Mouse (Mus musculus) small intestine, adult 2 months (tissue): Measurements from ENCODE around the gene Enpep. TPM values are rescaled to one million over a fixed set of nuclear protein-coding genes. Genes with fewer than 3 reads are reported as not detected.
A peak's percentile ranks its signal among the peaks of the same experiment; 100 is the strongest.

Experiments
- H3K27ac ChIP-seq: fragments of 200-500 bp; 2 replicates; pipeline ENCODE4 v1.5.1; 2012; ENCODE audit warnings: low read depth, low read length, control low read depth, inconsistent platforms; ENCODE audit not compliant: insufficient read depth
- H3K27me3 ChIP-seq: fragments of 200-500 bp; 2 replicates; pipeline ENCODE4 v1.6.1; 2012; ENCODE audit warnings: mild to moderate bottlenecking, moderate library complexity, low read length, inconsistent platforms; ENCODE audit not compliant: control insufficient read depth, insufficient read depth
- H3K36me3 ChIP-seq: fragments of 200-500 bp; 2 replicates; pipeline ENCODE4 v1.6.1; 2012; ENCODE audit warnings: mild to moderate bottlenecking, low read length, control low read depth, inconsistent platforms; ENCODE audit not compliant: control insufficient read depth, insufficient read depth
- H3K4me1 ChIP-seq: fragments of 200-500 bp; 2 replicates; pipeline ENCODE4 v1.6.1; 2012; ENCODE audit warnings: low read length, inconsistent platforms, mixed read lengths; ENCODE audit not compliant: control insufficient read depth, insufficient read depth, insufficient read length
- H3K4me3 ChIP-seq: fragments of 200-500 bp; 2 replicates; pipeline ENCODE4 v1.5.1; 2012; ENCODE audit warnings: low read depth, mild to moderate bottlenecking, control low read depth, inconsistent platforms, low read length, moderate library complexity
- CTCF ChIP-seq: fragments of 200-500 bp; IDR thresholded peaks from 2 replicates; pipeline ENCODE4 v1.5.1; 2012; ENCODE audit warnings: low read depth, mild to moderate bottlenecking, control low read depth, inconsistent platforms, low read length, moderate library complexity, mixed read lengths; ENCODE audit not compliant: insufficient replicate concordance, insufficient read length; ENCODE audit errors: extremely low read depth
- POLR2A ChIP-seq: fragments of 200-500 bp; IDR thresholded peaks from 2 replicates; pipeline ENCODE4 v1.6.1; 2012; ENCODE audit warnings: low read depth, mild to moderate bottlenecking, control low read depth, inconsistent platforms, low read length, moderate library complexity
- WGBS: fragments of 180-500 bp; shearing (Covaris S2); methylation state at CpG from one replicate; pipeline ENCODE4 v1.1.7; 2018; 5-methylcytosine and 5-hydroxymethylcytosine counted together
- polyA plus RNA-seq: library from polyadenylated mRNA; depleted of rRNA; stranded (reverse); fragments of >200 nt; gene quantifications from 2 replicates; pipeline ENCODE4 v1.2.3, GENCODE M21; 2012

The Enpep gene
- polyA plus RNA-seq, 1 experiment = 59.7 TPM

DNA sequence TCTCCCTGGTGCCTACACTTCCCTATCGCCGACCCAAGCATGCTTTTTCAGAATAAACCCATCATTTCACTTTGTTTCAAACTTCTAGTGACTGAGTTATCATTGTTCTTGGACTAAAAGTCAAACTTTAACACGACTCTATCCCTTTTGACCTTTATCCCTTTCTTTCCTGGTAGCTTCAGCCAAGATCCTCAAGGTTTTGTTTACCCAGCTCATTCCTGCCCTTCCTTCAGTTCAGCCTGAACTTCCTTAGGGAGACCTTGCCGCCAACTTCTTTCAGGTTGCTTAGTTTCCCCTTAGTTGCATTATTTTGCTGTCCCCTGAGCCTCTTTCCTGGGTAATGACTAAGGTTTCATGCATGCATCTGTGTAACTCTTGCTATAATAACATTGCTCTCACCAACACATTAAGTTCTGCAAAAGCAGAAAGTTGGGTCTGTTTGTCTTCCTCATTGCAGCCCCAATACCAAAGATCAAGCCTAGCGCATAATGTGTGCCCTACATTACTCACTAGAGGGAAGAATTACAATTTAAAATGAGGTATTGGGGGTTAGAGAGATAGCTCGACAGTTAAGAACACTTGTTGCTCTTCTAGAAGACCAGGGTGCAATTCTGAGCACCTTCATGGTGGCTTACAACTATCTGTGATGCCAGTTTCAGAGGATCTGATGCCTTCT, 59.2 kb downstream of the Enpep start:
- TF ChIP-seq POLR2A = no peak
- TF ChIP-seq CTCF = no peak
- peaks cover 51% of the 10 kb centered on the region for H3K36me3 ChIP-seq
- WGBS = 27% methylated on average over 6 of the region's 6 CpGs
- no peak overlapping the region for H3K4me3 ChIP-seq
- H3K27ac ChIP-seq = peak overlapping the region; percentile 62
- H3K27me3 ChIP-seq = no peaks in the 10 kb centered on the region
- peaks cover 6% of the 10 kb centered on the region; the same call in 1 of the 2 replicates for H3K4me1 ChIP-seq

DNA sequence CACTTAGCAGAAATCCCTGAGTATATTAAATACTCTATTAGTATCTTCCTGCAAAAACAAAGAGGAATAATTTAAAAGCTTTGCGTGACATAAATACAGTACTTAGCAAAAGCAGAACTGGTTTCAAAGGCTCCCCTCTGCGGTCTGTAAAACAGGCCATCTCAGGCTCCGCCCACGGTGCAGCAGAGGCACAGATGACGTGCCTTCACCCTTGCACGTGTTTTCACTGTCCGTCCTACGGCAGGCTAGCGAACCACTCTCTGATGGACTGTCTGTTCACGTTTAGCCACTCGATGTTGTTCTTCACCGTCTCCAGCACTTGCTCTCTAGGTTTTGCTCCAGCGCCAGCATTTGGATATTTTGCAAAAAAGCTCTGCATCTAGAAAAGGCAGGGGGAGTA, 62.5 kb downstream of the Enpep start:
- Histone ChIP-seq H3K4me1 (peaks cover 6% of the 10 kb centered on the region; the same call in 1 of the 2 replicates), H3K4me3 (no peak overlapping the region), H3K27me3 (no peaks in the 10 kb centered on the region), H3K27ac (no peak overlapping the region), H3K36me3 (peaks cover 48% of the 10 kb centered on the region)
- WGBS = 63% methylated on average over 13 of the region's 13 CpGs
- TF ChIP-seq CTCF (no peak), POLR2A (no peak)

DNA sequence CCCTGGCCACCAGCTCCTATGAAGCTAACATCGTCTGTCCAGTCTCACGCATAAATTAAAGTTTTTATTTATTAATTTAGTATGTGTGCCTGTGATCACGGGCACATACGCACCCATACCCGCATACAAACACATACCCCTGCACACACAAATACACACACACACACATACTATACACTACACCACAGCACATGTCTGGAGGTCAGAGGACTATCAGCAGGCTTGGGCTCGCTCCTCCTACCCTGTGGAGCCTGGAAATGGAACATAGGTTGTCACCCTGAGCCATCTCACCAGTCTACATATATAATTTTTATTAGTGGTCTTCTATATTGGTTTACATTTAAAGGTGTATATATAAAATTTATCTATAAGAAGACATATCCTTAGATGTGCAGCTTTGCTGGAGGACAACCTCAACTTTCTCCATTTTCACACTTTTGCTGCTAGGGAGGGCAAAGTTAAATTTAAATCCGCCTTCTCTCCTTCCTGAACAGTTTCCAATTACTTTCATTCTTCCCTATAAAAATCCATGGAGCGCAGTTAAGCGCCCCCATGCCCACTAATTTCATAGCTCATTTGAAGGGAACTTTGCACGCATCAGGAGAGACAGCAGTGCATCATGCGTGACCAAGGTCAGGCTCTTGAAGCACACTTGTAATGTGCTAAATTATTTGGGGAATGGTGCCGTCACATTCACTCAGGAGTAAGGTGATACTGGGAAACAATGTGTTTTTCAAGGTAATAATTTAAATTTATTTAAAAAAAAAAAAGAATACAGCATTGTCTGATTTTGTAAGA, 63.4 kb downstream of the Enpep start:
- WGBS = 98% methylated on average over 12 of the region's 12 CpGs
- no peak overlapping the region for H3K27ac ChIP-seq
- TF ChIP-seq CTCF (no peak), POLR2A (no peak)
- peaks cover 6% of the 10 kb centered on the region; the same call in 1 of the 2 replicates for H3K4me1 ChIP-seq
- peaks cover 44% of the 10 kb centered on the region for H3K36me3 ChIP-seq
- no peak overlapping the region for H3K4me3 ChIP-seq
- H3K27me3 ChIP-seq = no peaks in the 10 kb centered on the region

DNA sequence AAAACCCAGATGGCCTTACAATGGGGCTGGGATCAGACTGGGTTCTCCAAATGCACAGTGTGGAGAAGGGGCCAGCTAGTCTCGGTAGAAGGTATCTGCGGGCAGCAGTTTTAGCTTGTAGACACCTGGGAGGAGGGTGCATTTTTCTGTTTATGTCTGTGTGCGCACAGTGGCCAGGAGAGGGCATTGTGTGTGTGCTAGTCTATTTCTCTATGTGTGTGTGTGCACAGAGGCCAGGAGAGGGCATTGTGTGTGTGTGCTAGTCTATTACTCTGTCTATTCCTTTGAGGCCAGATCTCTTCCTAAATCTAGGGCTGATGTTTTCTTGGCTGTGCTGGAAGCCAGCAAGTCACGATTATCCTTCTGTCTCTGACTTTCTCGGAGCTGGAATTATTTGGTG, 74.0 kb downstream of the Enpep start:
- WGBS = 80% methylated on average over 5 of the region's 5 CpGs
- no peak for TF ChIP-seq POLR2A
- TF ChIP-seq CTCF = peak; percentile 23; the same call in 1 of the 2 replicates
- Histone ChIP-seq H3K36me3 (0 out of 2 replicates have a peak, but pooled peaks cover 2% of the 10 kb centered on the region), H3K27ac (no peak overlapping the region), H3K27me3 (no peaks in the 10 kb centered on the region), H3K4me1 (no peaks in the 10 kb centered on the region), H3K4me3 (no peak overlapping the region)

DNA sequence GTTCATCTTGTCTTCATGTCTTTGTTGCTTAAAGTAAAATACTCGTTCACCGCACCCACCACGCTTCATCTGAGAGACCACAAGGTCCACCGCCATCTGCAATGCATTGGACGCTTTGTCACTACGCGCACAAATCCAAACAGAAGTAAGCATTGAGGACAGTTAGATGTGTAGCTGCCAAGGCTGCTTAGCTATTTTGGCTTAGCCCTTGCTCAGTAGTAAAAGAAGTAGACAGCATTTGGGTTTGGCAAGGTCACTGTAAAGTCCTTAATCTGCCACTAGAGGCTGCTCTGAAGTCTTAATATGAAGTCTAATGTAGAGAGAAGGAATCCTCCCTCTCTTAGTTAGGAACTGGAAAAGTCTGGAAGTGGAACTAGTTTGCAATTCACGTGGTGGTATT, 75.8 kb downstream of the Enpep start:
- no peak overlapping the region for H3K27ac ChIP-seq
- no peaks in the 10 kb centered on the region for H3K36me3 ChIP-seq
- WGBS = 58% methylated on average over 8 of the region's 8 CpGs
- no peak for TF ChIP-seq POLR2A
- TF ChIP-seq CTCF = no peak
- no peaks in the 10 kb centered on the region for H3K4me1 ChIP-seq
- H3K27me3 ChIP-seq = no peaks in the 10 kb centered on the region
- H3K4me3 ChIP-seq = no peak overlapping the region

DNA sequence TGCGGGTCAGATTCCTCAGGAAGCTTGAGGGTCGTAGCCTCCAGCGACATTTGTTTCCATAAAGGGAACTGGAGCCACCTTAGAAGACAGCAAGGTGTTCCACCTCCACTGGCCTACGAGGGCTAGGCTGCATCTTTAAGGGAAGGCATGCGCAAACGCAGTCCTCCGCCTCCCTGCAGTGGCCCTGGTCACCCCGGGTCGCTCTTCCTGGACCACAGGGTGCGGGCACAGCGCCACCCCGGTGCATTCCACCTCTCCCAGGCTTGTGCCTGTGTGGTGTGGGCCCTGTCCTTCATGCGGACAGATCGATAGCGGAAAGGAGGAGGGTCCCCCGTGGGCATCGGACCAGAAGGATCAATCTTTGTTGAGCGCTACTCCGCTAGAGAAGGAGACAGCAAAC, 76.2 kb downstream of the Enpep start:
- no peak for TF ChIP-seq CTCF
- no peak for TF ChIP-seq POLR2A
- H3K27me3 ChIP-seq = no peaks in the 10 kb centered on the region
- no peak overlapping the region for H3K27ac ChIP-seq
- H3K4me1 ChIP-seq = no peaks in the 10 kb centered on the region
- H3K36me3 ChIP-seq = no peaks in the 10 kb centered on the region
- whole genome bisulfite sequencing = 49% methylated on average over 19 of the region's 19 CpGs
- H3K4me3 ChIP-seq = peak overlapping the region; percentile 29

DNA sequence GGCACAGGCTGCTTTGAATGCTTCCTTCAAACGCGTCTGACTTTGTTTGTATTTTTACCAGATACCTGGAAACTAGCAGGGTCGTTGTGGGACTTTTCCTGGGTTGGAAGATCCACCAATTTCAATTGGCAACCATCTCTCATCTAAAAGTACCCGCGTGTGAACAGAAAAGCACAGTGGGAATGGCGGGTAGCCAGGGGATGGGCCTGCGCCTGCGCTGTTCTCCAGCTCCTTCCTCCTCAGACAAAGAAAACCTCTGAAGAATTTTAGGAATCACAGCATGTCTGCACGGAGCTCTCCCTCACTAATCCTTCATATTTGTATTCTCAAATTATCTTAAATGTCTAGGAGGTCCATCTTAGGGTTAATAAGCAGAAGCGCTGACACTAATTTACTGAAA, 78.3 kb downstream of the Enpep start:
- no peaks in the 10 kb centered on the region for H3K36me3 ChIP-seq
- no peak overlapping the region for H3K4me3 ChIP-seq
- no peaks in the 10 kb centered on the region for H3K4me1 ChIP-seq
- no peak for TF ChIP-seq POLR2A
- TF ChIP-seq CTCF = no peak
- H3K27ac ChIP-seq = no peak overlapping the region
- no peaks in the 10 kb centered on the region for H3K27me3 ChIP-seq
- 63% methylated on average over 10 of the region's 10 CpGs for WGBS
